Mouse (Mus musculus): ENCODE data around the gene Tstd2.

- TF ChIP-seq CTCF (IDR thresholded peaks at IDR 0.05) (no peak), EP300 (IDR thresholded peaks at IDR 0.05) (no peak)
Measured at GRCm38 (mm10) chr4:46082555-46082954, 55.9 kb downstream of the Tstd2 start.

Data from lung, postnatal 0 days (tissue).